Mouse (Mus musculus): ENCODE measurements around the gene Pank2.

DNA sequence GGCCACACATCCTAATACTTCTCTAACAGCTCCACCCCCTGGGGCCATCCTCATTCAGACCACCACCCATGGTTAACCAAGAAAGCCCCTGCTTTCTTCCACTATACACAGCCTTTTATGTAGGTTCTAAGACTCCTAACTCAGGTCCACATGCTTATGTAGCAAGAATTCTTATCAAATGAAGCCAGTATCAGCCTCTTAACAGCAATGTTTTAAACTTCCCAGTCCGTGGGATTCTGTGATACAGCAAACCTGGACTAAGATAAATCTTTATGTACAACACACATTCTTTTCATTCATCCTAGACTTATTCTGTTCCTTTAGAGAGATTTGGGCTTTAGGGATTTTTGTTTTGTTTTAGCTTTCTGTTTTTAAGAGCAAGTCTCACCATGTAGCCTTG lies 61.4 kb downstream of the Pank2 start:
- TF ChIP-seq CTCF (IDR thresholded peaks at IDR 0.05) (no peak), EP300 (IDR thresholded peaks at IDR 0.05) (no peak)
